In the genomic region with DNA sequence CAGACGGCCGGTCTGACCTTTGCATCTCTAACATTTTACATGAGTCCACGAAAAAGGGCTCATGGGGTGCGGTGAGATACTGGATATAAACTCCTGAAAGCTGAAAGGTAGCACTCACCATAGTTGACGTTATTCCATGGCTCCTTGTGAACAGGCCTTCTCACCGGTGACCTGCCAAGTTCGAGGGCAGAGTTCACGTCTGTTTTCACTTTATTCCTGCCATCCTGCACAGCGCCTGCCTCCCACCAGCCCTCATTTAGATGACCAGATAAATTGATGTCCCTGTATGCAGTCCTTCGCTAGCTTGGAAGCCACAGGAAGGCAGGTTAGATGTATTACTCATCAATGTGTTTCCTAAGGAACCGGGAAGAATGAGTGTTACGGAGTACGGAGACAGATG, we compare ENCODE assay signal across 29 mouse cellular contexts.
DNase-seq lines count a peak whose midpoint lies in the region; ATAC-seq lines count a peak whose summit lies in the region.
"Had no signal": no experiment of that assay in that cellular context is flagged by ENCODE, and none has a peak within 500 bp of the region (broad histone marks: within the 10 kb centered on the region; RNA-seq: fewer than 3 reads in every experiment).

No protein-coding gene starts in this region.

- no peak overlapping the region for H3K27ac ChIP-seq in neural tube, embryonic 15.5 days (replicated peaks)
- H3K27ac ChIP-seq: embryonic facial prominence, embryonic 10.5 days; embryonic facial prominence, embryonic 13.5 days; forebrain, embryonic 10.5 days; forebrain, embryonic 13.5 days; heart, embryonic 15.5 days; hindbrain, embryonic 10.5 days; hindbrain, embryonic 13.5 days; intestine, embryonic 15.5 days had no signal

- no peak for ATAC-seq in neural tube, embryonic 15.5 days (ENCODE audit: low FRiP score)
- no peak for ATAC-seq in erythroblast, adult 5-6 weeks (replicated peaks; ENCODE audit: low FRiP score, poor library complexity, severe bottlenecking)
- ATAC-seq: activated CD4-positive, CD25-positive, alpha-beta regulatory T cell, adult 4 months; CD4-positive, CD25-positive, alpha-beta regulatory T cell, adult 4 months; forebrain, embryonic 13.5 days; forebrain, embryonic 16.5 days; hindbrain, embryonic 16.5 days; intestine, embryonic 15.5 days had no signal

- DNase-seq in neural tube, embryonic 10.5 days (ENCODE audit: extremely low spot score, low spot score): peak; percentile 36
- peak; percentile 50 for DNase-seq in embryo, embryonic 10.5 days (ENCODE audit: low spot score)
- peak; percentile 26 for DNase-seq in mesoderm, embryonic 11.5 days (ENCODE audit: low read depth, low spot score)
- no peak for DNase-seq in T-cell, adult 2 months (ENCODE audit: low spot score)
- DNase-seq: adrenal gland, postnatal 10 days; adrenal gland, postnatal 36 days; cerebellum, adult 11 months; cerebellum, adult 2 months; cerebellum, adult 9-11 months; cerebellum, postnatal 25 days; gastrocnemius, postnatal 10 days; gastrocnemius, postnatal 36 days; heart, postnatal 10 days; heart, postnatal 36 days had no signal

- 81% methylated on average over 13 of the region's 13 CpGs for WGBS in neural tube, embryonic 15.5 days

- no peaks in the 10 kb centered on the region for H3K36me3 ChIP-seq in neural tube, embryonic 15.5 days
- H3K36me3 ChIP-seq: embryonic facial prominence, embryonic 10.5 days; forebrain, embryonic 10.5 days; heart, embryonic 12.5 days; heart, embryonic 15.5 days; hindbrain, embryonic 10.5 days; intestine, embryonic 15.5 days had no signal

- H3K9me3 ChIP-seq in neural tube, embryonic 15.5 days (replicated peaks): 0 out of 2 replicates have a peak, but pooled peaks cover 2% of the 10 kb centered on the region
- H3K9me3 ChIP-seq: forebrain, embryonic 13.5 days; intestine, embryonic 15.5 days had no signal

- H3K27me3 ChIP-seq in neural tube, embryonic 15.5 days (replicated peaks): no peaks in the 10 kb centered on the region
- H3K27me3 ChIP-seq: embryonic facial prominence, embryonic 13.5 days; forebrain, embryonic 13.5 days; heart, embryonic 12.5 days; heart, embryonic 15.5 days; hindbrain, embryonic 13.5 days; intestine, embryonic 15.5 days had no signal

- no peak overlapping the region for H3K9ac ChIP-seq in neural tube, embryonic 15.5 days (replicated peaks)
- H3K9ac ChIP-seq: embryonic facial prominence, embryonic 13.5 days; forebrain, embryonic 13.5 days; heart, embryonic 12.5 days; heart, embryonic 15.5 days; hindbrain, embryonic 13.5 days; intestine, embryonic 15.5 days had no signal

- no peak overlapping the region for H3K4me2 ChIP-seq in neural tube, embryonic 15.5 days
- H3K4me2 ChIP-seq: embryonic facial prominence, embryonic 13.5 days; forebrain, embryonic 13.5 days; heart, embryonic 12.5 days; heart, embryonic 15.5 days; hindbrain, embryonic 13.5 days; intestine, embryonic 15.5 days had no signal

- H3K4me3 ChIP-seq in neural tube, embryonic 15.5 days (replicated peaks): no peak overlapping the region
- H3K4me3 ChIP-seq: embryonic facial prominence, embryonic 10.5 days; embryonic facial prominence, embryonic 13.5 days; forebrain, embryonic 10.5 days; forebrain, embryonic 13.5 days; heart, embryonic 12.5 days; heart, embryonic 15.5 days; hindbrain, embryonic 10.5 days; hindbrain, embryonic 13.5 days; intestine, embryonic 15.5 days had no signal

- peaks cover 10% of the 10 kb centered on the region; the same call in 1 of the 2 replicates for H3K4me1 ChIP-seq in neural tube, embryonic 15.5 days
- H3K4me1 ChIP-seq: forebrain, embryonic 13.5 days; intestine, embryonic 15.5 days had no signal
